Mouse (Mus musculus) frontal cortex, adult 2 months (tissue): ENCODE data around the gene Cdh4. TPM values are rescaled to one million over a fixed set of nuclear protein-coding genes. Genes with fewer than 3 reads are reported as not detected.

Experiments
- DNase-seq, 2 experiments: peaks; one replicate each; pipeline ENCODE4 v3.0.0; 2022; ENCODE audit warnings: low spot score in 1 of 2; ENCODE audit errors: extremely low spot score in 1 of 2
- polyA plus RNA-seq: library from polyadenylated mRNA; depleted of rRNA; stranded (reverse); fragments of >200 nt; gene quantifications from 2 replicates; pipeline ENCODE4 v1.2.3, GENCODE M21; 2012

The Cdh4 gene
- polyA plus RNA-seq, 1 experiment: 21.5 TPM

GRCm38 (mm10) chr2:179463514-179463913 lies 21.3 kb downstream of the Cdh4 start:
- no peak for DNase-seq

GRCm38 (mm10) chr2:179467839-179468445 lies 25.7 kb downstream of the Cdh4 start:
- no peak for DNase-seq

- DNase-seq: no peak
Measured at GRCm38 (mm10) chr2:179476622-179477021, 34.4 kb downstream of the Cdh4 start.

GRCm38 (mm10) chr2:179480800-179481200 lies 38.6 kb downstream of the Cdh4 start:
- DNase-seq: no peak

- DNase-seq: no peak
Measured at GRCm38 (mm10) chr2:179481363-179481762, 39.1 kb downstream of the Cdh4 start.

GRCm38 (mm10) chr2:179488526-179489139 lies 46.4 kb downstream of the Cdh4 start:
- DNase-seq: no peak

- no peak for DNase-seq
Measured at GRCm38 (mm10) chr2:179491891-179492290, 49.7 kb downstream of the Cdh4 start.

- DNase-seq: no peak
Measured at GRCm38 (mm10) chr2:179494276-179494675, 52.0 kb downstream of the Cdh4 start.

GRCm38 (mm10) chr2:179510439-179510838 lies 68.2 kb downstream of the Cdh4 start:
- peak in 1 of 2 experiments; percentile 12 for DNase-seq

GRCm38 (mm10) chr2:179516559-179516958 lies 74.3 kb downstream of the Cdh4 start:
- no peak for DNase-seq

- no peak for DNase-seq
Measured at GRCm38 (mm10) chr2:179518456-179519032, 76.3 kb downstream of the Cdh4 start.

- peak; percentile 20 to 39 for DNase-seq
Measured at GRCm38 (mm10) chr2:179519161-179519560, 76.9 kb downstream of the Cdh4 start.

GRCm38 (mm10) chr2:179519931-179520330 lies 77.7 kb downstream of the Cdh4 start:
- no peak for DNase-seq

- no peak for DNase-seq
Measured at GRCm38 (mm10) chr2:179520941-179521340, 78.7 kb downstream of the Cdh4 start.

GRCm38 (mm10) chr2:179521444-179521843 lies 79.2 kb downstream of the Cdh4 start:
- DNase-seq: no peak

- DNase-seq: no peak
Measured at GRCm38 (mm10) chr2:179522141-179522540, 79.9 kb downstream of the Cdh4 start.

- DNase-seq: no peak
Measured at GRCm38 (mm10) chr2:179526976-179527375, 84.7 kb downstream of the Cdh4 start.

- no peak for DNase-seq
Measured at GRCm38 (mm10) chr2:179530436-179531040, 88.3 kb downstream of the Cdh4 start.

- DNase-seq: no peak
Measured at GRCm38 (mm10) chr2:179533196-179533595, 91.0 kb downstream of the Cdh4 start.

- no peak for DNase-seq
Measured at GRCm38 (mm10) chr2:179533881-179534280, 91.7 kb downstream of the Cdh4 start.

GRCm38 (mm10) chr2:179535204-179535603 lies 93.0 kb downstream of the Cdh4 start:
- no peak for DNase-seq

- DNase-seq: no peak
Measured at GRCm38 (mm10) chr2:179536762-179537161, 94.5 kb downstream of the Cdh4 start.
